Mouse (Mus musculus) G1E (cell line): ENCODE results near the gene Specc1.

ENCODE experiments used
- CTCF ChIP-seq: IDR thresholded peaks from 2 replicates; pipeline ENCODE4 v1.5.1; 2012; ENCODE audit warnings: low read depth, low read length, inconsistent platforms, mixed read lengths
- GATA1 ChIP-seq: IDR thresholded peaks from 2 replicates; pipeline ENCODE4 v1.6.1; 2012; ENCODE audit warnings: borderline replicate concordance, low read length, inconsistent platforms, mixed read lengths
- GATA2 ChIP-seq: IDR thresholded peaks from 2 replicates; pipeline ENCODE4 v1.6.1; 2012; ENCODE audit warnings: low read depth, low read length, inconsistent platforms, borderline replicate concordance
- POLR2AphosphoS5 ChIP-seq: IDR thresholded peaks from 2 replicates; pipeline ENCODE4 v1.6.1; 2012; ENCODE audit warnings: low read depth, low read length, inconsistent platforms; ENCODE audit not compliant: insufficient replicate concordance
- TAL1 ChIP-seq: conservative IDR thresholded peaks from 2 replicates; pipeline ENCODE4 v1.6.1; 2012; ENCODE audit warnings: low read depth, low read length, inconsistent platforms, mixed read lengths

DNA sequence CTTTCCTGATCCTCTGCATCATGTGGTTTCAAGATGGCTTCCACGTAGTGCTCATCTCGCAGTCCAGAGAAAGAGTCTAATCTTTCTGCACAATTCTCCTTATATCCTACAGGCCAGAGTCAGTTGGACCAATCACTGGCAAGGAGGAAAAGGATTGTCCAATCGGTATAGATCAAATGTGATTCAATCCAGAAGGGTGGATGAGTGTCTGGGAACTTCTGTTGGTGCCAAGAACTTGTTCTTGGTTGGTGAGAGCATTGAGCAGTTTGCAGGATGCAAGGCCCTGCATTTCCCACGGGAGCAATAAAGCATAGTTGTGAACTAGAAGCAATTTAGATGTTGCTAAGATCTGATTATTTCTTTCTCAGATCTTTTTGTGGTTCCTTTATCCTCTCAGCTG lies 287.9 kb downstream of the Specc1 start:
- TF ChIP-seq CTCF (no peak), GATA1 (no peak), TAL1 (no peak), POLR2AphosphoS5 (no peak), GATA2 (no peak)
